1 mouse cellular context compared by ENCODE assay signal in the genomic region with DNA sequence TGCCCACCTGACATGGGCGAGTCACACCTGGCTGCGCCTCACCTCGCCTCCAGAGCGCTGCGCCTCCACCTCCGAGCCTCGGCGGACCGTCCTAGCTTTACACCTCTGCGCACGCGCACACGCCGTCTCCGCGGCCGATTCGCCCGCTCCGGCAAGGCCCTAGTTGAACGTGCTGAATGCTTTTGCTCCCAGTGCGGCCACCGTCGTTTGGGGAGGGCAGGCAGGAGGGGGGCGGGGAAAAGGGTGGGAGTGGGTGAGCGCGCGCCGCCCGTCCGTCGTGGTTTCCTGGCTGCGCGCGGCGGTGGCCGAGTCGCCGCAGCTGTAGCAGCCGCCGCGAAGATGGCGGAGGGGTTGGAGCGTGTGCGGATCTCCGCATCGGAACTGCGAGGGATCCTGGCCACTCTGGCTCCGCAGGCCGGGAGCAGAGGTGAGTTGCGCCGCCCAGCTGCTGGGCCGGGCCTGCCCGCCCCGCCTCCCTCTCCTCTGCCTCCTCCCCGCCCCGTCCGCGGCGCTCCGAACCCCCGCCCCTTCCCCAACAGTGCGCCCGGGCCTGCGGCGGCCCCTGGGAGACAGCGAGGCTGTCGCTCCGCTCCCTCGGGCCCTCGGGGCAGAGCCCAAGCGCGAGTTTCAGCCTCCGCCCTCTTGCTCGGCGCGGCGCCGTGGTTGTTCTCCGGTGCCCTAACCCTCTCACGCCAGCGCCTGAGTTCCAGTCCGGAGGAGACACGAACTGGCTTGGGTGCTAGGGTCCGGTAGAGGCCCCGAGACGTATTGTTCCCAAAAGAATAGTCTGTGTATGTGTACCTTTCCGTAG.
A peak's percentile ranks its signal among the peaks of the same experiment; 100 is the strongest.
TF ChIP-seq lines count a peak whose summit lies in the region.

Gene Smg6 (plus strand): TSS at position 247 of the 811 bp plus-strand sequence.
Gene Srr (minus strand): TSS at position 372 of the 811 bp plus-strand sequence.

TF ChIP-seq in MEL, 35 proteins besides CTCF, POLR2A, EP300 and RAD21 (continued from another document):
- peak; percentile 81 for TF ChIP-seq NELFE (IDR thresholded peaks at IDR 0.05; ENCODE audit: low read depth, low read length)
- TF ChIP-seq SMC3 (IDR thresholded peaks at IDR 0.05; ENCODE audit: low read depth, low read length) = no peak
- TF ChIP-seq KAT2A (conservative IDR thresholded peaks at IDR 0.05; ENCODE audit: low read depth, low read length) = peak; percentile 66; the same call in 1 of the 2 replicates
- TF ChIP-seq MAFK (IDR thresholded peaks at IDR 0.05; ENCODE audit: borderline replicate concordance, low read depth, low read length) = no peak
- TF ChIP-seq BHLHE40 (IDR thresholded peaks at IDR 0.05; ENCODE audit: borderline replicate concordance, low read depth, low read length) = peak; percentile 68
- no peak for TF ChIP-seq ZNF384 (IDR thresholded peaks at IDR 0.05; ENCODE audit: low read depth, low read length)
- TF ChIP-seq POLR2AphosphoS5 (IDR thresholded peaks at IDR 0.05; ENCODE audit: borderline replicate concordance, low read depth, low read length) = no peak; the same call in 1 of the 2 replicates
- TF ChIP-seq CHD1 (IDR thresholded peaks at IDR 0.05; ENCODE audit: low read depth, low read length) = peak; percentile 36; the same call in 1 of the 2 replicates
- peak; percentile 47; the same call in 1 of the 2 replicates for TF ChIP-seq UBTF (IDR thresholded peaks at IDR 0.05; ENCODE audit: borderline replicate concordance, insufficient read depth, low read depth, low read length)
- TF ChIP-seq NRF1 (IDR thresholded peaks at IDR 0.05; ENCODE audit: insufficient read depth, low read depth, low read length, poor library complexity, severe bottlenecking) = peak; percentile 91
- peak; percentile 75 for TF ChIP-seq POLR2AphosphoS2 (IDR thresholded peaks at IDR 0.05; ENCODE audit: low read length)
- peak; percentile 53; the same call in 1 of the 2 replicates for TF ChIP-seq TCF12 (IDR thresholded peaks at IDR 0.05; ENCODE audit: low read depth, low read length)
- TF ChIP-seq MAX (IDR thresholded peaks at IDR 0.05; ENCODE audit: low read length) = peak; percentile 75
- TF ChIP-seq MXI1 (IDR thresholded peaks at IDR 0.05; ENCODE audit: low read depth, low read length) = peak; percentile 70
- no peak for TF ChIP-seq ZC3H11A (IDR thresholded peaks at IDR 0.05; ENCODE audit: low read depth, low read length)
- peak; percentile 42; the same call in 1 of the 2 replicates for TF ChIP-seq ZMIZ1 (IDR thresholded peaks at IDR 0.05; ENCODE audit: low read depth, low read length)
